Mouse (Mus musculus): ENCODE results near the gene Aifm3. TPM values are rescaled to one million over a fixed set of nuclear protein-coding genes. Genes with fewer than 3 reads are reported as not detected.

Gene Aifm3
- not detected in 2 replicates for polyA plus RNA-seq (2012; ENCODE audit: insufficient read depth, insufficient read length, missing spikeins)

DNA sequence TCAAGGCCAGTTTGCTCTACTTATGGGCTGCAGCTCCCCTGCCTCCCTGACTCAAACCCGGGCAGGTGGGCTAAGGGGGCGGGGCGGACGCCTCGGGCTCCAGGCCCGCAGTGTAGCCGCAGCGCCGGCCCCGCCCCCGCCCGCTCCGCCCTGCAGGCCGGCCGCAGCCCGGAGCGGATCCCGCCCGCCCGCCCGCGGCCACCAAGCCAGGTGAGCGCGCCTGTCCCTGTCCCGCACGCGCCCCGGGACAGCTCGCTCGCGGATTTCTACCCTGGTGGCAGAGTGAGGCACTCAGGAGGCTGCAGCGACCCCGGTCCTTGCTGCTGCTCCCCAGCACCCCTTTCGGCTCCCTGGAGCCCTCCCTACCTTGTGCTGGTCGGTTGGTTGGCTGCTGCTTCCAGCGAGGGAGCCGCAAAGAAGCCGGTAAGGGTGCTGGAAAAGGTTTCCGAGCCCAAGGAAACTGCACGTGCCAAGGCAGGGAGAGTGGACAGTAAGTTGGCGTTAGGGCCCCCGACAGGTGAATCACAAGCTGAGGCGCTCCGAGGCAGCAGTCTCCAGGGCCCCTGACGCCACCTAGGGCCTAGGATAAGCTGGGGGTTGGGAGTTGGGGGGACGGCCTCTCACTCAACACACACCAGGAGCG, at the start of gene Aifm3:
TSS of gene Aifm3 (plus strand) at position 143 of the 643 bp plus-strand sequence.
- Histone ChIP-seq H3K4me3 (ENCODE audit: insufficient read depth, low read depth, low read length) (peak within 1 kb of the TSS; percentile 37), H3K4me1 (ENCODE audit: control insufficient read depth, insufficient read depth, insufficient read length, low read length) (no peaks in the 10 kb centered on the region; the same call in 1 of the 2 replicates), H3K27ac (replicated peaks; ENCODE audit: low read depth, low read length) (no peak within 1 kb of the TSS)

DNA sequence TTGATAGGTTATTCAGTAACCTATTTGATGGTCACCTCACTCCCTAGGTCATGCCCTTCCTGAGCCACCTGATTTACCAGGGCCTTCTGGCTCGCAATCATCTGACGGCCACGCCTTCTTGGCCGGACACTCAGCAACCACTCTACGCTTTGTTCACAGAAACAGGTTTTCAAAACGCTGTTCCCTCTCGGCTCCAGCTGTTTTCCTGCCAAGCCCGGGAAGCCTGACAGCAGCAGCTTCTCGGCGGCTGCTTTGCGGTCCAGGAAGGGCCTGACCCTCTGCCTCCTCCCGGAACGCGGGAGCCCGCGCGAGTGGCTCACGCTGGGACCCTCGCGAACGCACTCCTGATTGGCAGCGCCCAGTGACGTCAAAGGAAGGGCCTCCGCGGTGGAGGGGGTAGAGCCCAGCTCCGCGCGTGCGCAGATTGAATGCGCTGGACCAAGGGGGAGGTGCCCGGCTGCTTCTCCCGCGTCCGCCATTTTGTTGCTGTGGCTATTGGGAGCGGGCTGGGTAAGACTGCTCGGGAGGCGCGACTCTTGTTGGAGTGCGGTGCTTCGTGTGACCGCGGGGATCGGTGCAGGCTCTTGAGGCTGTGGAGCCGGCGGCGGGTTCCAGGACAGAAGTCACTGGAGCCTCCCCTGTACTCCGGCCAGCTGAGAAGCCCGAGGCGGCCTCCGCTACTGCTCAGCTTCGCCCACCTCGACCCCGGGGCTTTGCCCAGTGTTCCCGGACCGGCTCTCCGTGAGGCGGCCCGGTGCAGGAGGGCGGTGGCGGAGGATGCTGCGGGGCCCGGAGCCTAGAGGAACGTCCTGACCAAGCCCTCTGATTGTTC, 37.7 kb upstream of the Aifm3 start, which contains the start of gene Crkl:
TSS of gene Crkl (plus strand) at position 447 of the 832 bp plus-strand sequence.
- Histone ChIP-seq H3K27ac (replicated peaks; ENCODE audit: low read depth, low read length) (peak within 1 kb of the TSS; percentile 85), H3K4me1 (ENCODE audit: control insufficient read depth, insufficient read depth, insufficient read length, low read length) (peaks cover 13% of the 10 kb centered on the region), H3K4me3 (ENCODE audit: insufficient read depth, low read depth, low read length) (peak within 1 kb of the TSS; percentile 93)

DNA sequence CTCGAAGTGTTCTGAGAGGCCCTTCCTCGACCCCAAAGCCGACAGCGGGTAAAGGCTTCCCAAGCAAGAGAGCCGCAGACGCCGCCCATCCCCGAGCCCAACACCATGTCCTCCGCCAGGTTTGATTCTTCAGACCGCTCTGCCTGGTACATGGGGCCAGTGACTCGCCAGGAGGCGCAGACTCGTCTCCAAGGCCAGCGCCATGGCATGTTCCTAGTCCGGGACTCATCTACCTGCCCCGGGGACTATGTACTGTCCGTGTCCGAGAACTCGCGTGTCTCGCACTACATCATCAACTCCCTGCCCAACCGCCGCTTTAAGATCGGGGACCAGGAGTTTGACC, 37.1 kb upstream of the Aifm3 start:
- H3K4me3 ChIP-seq (ENCODE audit: insufficient read depth, low read depth, low read length), result peak overlapping the region; percentile 93
- peak overlapping the region; percentile 73 for H3K27ac ChIP-seq (replicated peaks; ENCODE audit: low read depth, low read length)
- H3K4me1 ChIP-seq (ENCODE audit: control insufficient read depth, insufficient read depth, insufficient read length, low read length), result peaks cover 13% of the 10 kb centered on the region

DNA sequence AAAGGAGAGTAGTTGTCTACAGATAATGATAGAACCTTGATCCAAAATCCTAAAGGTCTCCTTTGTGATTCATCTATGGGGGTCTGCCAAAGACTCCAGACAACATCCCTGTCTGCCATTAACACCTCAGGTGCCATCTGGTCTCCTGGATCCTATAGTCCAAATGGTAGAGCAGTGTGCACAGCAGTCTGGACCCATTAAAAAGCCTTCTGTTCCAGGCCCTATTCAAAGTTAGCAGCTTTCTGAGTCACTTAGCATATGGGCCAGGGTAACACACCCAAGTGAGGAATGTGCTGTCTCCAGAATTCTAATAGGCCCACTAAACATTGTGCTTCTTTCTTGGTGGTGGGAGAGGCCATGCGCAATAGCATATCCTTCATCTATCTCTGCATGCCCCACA, 32.5 kb upstream of the Aifm3 start:
- Histone ChIP-seq H3K4me3 (ENCODE audit: insufficient read depth, low read depth, low read length) (no peak overlapping the region), H3K27ac (replicated peaks; ENCODE audit: low read depth, low read length) (no peak overlapping the region), H3K4me1 (ENCODE audit: control insufficient read depth, insufficient read depth, insufficient read length, low read length) (peaks cover 21% of the 10 kb centered on the region)

DNA sequence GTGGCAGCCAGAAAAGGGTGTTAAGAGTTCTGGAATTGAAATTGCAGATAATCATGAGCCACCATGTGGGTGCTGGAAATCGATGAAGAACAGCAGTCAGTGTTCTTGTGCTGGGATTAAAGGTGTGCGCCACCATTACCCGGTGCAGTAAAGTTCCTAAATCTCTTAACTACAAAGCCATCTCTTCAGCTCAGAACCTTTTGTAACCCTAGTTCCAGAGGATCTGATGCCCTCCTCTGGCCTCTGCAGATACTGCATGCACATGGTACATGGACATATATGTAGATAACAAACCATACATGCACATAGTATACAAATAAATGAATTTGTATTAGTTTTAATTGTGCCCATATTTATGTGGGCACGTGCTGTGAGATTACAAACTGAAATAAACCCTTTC, 29.2 kb upstream of the Aifm3 start:
- H3K4me1 ChIP-seq (ENCODE audit: control insufficient read depth, insufficient read depth, insufficient read length, low read length), result peaks cover 14% of the 10 kb centered on the region
- H3K4me3 ChIP-seq (ENCODE audit: insufficient read depth, low read depth, low read length), result no peak overlapping the region
- H3K27ac ChIP-seq (replicated peaks; ENCODE audit: low read depth, low read length), result no peak overlapping the region

DNA sequence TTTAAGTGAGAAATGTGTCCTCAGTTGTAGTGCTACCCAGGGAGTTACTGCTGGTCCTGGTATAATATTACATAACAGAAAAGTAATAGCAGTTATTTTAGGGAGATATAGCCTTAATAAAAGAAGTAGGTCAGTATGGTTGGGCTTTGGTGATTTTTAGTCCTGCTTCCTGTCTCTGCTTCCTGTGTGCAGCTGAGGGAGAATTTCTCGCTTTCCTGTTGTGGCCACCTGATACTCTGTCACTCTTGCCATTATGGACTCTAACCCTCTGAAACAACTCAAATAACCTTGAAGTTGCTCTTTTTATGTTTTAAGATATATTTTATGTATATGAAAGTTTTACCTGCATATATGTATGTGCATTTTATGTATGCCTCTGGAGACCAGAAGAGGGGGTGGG, 27.8 kb upstream of the Aifm3 start:
- no peak overlapping the region for H3K27ac ChIP-seq (replicated peaks; ENCODE audit: low read depth, low read length)
- H3K4me3 ChIP-seq (ENCODE audit: insufficient read depth, low read depth, low read length), result no peak overlapping the region
- peaks cover 11% of the 10 kb centered on the region for H3K4me1 ChIP-seq (ENCODE audit: control insufficient read depth, insufficient read depth, insufficient read length, low read length)

DNA sequence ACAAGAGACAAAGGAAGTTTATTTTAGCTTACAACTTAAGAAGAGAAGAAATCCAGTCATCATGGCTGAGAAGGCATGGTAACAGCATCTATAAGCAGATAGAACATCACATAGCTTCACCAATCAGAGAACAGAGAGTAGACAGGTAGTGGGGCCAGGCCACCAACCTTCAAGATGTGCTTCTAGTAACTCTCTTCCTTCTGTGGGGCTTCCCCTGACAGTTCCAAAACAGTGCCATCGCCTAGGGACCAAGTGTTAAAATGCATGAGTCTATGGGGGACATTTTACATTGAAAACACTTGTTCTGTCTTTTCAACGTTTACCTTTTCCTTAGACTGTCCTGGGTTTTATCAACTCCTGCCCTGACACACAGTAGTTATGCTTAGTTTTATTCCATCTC, 26.2 kb upstream of the Aifm3 start:
- Histone ChIP-seq H3K4me3 (ENCODE audit: insufficient read depth, low read depth, low read length) (no peak overlapping the region), H3K27ac (replicated peaks; ENCODE audit: low read depth, low read length) (no peak overlapping the region), H3K4me1 (ENCODE audit: control insufficient read depth, insufficient read depth, insufficient read length, low read length) (peaks cover 18% of the 10 kb centered on the region)

DNA sequence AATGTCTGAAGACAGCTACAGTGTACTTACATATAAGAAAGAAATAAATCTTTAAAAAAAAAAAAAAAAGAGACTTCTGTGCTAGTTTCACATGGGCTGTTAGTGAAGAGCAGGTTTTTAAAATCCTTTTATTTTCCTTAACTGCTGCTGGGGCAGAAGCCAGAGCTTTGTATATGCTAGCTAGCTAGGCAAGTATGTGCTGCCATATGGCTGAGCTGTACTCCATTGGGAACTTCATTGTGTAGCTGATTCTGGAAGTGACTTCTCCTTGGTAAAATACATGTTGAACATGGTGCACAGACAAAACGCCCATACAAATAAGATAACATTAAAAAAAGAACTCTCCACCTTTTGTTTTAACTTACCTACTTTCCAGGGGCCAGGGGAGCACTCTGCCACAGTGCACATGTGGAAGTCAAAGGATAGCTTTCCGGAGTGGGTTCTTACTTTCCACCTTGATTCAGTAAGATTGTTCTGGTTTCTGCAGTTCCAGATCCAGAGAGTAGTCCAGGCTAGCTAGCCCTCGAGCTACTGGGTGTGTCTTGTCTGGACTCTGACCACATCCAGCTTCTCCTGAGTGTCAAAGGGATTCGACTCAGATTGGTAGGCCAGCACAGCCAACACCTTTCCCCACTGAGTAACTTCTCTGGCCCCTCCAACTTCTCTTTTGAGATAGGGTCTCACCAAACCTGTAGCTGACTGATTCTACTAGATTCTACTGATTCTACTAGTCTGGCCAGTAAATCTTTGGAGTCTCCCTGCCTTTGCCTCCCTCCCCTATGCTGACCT, 22.3 kb upstream of the Aifm3 start:
- Histone ChIP-seq H3K4me3 (ENCODE audit: insufficient read depth, low read depth, low read length) (no peak overlapping the region), H3K4me1 (ENCODE audit: control insufficient read depth, insufficient read depth, insufficient read length, low read length) (peaks cover 9% of the 10 kb centered on the region; the same call in 1 of the 2 replicates), H3K27ac (replicated peaks; ENCODE audit: low read depth, low read length) (no peak overlapping the region)

DNA sequence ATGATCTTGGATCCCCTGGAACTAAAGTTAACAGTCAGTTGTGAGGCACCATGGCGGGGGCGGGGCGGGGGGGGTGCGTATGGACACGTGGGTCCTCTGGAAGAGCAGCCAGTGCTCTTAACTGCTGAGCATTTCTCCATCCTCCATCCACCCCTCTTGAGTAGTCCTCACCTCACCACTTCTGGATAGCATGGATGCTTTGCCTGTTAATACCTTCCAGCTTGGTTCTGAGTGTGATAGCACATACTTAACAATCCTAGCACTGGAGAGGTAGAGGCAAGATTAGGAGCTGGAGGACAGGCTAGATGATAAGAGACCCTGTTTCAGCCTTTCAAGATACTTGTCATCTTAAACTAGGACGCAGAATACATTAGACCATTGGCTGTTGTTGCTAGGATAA, 16.9 kb upstream of the Aifm3 start:
- H3K4me1 ChIP-seq (ENCODE audit: control insufficient read depth, insufficient read depth, insufficient read length, low read length), result peaks cover 3% of the 10 kb centered on the region; the same call in 1 of the 2 replicates
- H3K27ac ChIP-seq (replicated peaks; ENCODE audit: low read depth, low read length), result no peak overlapping the region
- H3K4me3 ChIP-seq (ENCODE audit: insufficient read depth, low read depth, low read length), result no peak overlapping the region

DNA sequence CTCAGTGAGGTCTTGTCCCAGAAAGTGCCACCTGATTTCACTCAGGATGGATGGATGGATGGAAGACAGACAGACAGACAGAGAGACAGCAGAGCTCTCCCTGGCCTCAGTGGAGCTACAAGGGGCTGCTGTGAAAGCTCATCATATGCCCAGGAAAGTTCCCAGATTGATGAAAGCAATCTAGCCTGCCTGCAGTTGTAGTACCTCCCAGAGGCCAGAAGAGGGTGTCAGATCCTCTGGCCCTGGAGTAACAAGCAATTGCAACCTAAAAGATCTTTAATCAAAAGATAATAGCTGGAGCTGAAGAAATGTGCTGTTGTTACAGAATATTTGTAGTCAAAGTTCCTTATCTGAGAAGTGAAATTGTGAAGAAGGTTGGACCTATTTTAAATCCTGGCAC, 15.3 kb upstream of the Aifm3 start:
- Histone ChIP-seq H3K4me1 (ENCODE audit: control insufficient read depth, insufficient read depth, insufficient read length, low read length) (no peaks in the 10 kb centered on the region; the same call in 1 of the 2 replicates), H3K4me3 (ENCODE audit: insufficient read depth, low read depth, low read length) (no peak overlapping the region), H3K27ac (replicated peaks; ENCODE audit: low read depth, low read length) (no peak overlapping the region)

DNA sequence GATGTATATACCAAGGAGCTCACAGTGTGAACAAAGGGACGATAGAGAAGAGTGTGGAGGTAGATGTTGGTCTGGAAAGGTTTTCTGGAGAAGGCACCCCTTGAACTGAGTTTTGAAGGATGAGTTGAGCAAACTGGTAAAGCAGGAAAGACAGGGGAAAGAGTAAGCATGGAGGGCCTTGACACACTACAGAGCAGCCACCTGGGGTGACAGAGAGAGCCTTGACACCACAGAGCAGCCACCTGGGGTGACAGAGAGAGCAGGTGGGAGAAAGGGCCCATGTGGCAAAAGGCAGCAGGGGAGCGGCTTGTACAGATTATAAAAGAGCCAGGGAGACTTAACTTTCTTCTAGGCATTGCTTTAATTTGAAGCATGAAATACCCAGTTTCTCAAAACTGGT, 14.7 kb upstream of the Aifm3 start:
- no peak overlapping the region for H3K27ac ChIP-seq (replicated peaks; ENCODE audit: low read depth, low read length)
- no peak overlapping the region for H3K4me3 ChIP-seq (ENCODE audit: insufficient read depth, low read depth, low read length)

DNA sequence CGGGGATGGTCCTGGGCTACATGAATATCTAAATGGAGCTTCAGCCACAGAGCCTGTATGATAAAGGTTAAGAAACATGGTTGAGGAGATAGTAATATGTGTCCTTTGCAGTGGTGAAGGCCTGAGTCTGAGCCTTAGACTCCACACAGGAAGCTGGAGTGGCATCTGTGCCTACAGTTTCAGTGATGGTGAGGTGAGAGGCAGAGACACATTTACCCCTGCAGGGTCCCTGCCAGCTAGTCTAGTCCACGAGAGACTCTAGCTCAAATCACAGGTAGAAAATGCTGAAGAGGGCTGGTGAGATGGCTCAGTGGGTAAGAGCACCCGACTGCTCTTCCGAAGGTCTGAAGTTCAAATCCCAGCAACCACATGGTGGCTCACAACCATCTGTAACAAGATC, 14.1 kb upstream of the Aifm3 start:
- no peaks in the 10 kb centered on the region; the same call in 1 of the 2 replicates for H3K4me1 ChIP-seq (ENCODE audit: control insufficient read depth, insufficient read depth, insufficient read length, low read length)
- no peak overlapping the region for H3K27ac ChIP-seq (replicated peaks; ENCODE audit: low read depth, low read length)
- no peak overlapping the region for H3K4me3 ChIP-seq (ENCODE audit: insufficient read depth, low read depth, low read length)

More for the DNA sequence above, 14.7 kb upstream of the Aifm3 start:
- H3K4me1 ChIP-seq (ENCODE audit: control insufficient read depth, insufficient read depth, insufficient read length, low read length), result no peaks in the 10 kb centered on the region; the same call in 1 of the 2 replicates

DNA sequence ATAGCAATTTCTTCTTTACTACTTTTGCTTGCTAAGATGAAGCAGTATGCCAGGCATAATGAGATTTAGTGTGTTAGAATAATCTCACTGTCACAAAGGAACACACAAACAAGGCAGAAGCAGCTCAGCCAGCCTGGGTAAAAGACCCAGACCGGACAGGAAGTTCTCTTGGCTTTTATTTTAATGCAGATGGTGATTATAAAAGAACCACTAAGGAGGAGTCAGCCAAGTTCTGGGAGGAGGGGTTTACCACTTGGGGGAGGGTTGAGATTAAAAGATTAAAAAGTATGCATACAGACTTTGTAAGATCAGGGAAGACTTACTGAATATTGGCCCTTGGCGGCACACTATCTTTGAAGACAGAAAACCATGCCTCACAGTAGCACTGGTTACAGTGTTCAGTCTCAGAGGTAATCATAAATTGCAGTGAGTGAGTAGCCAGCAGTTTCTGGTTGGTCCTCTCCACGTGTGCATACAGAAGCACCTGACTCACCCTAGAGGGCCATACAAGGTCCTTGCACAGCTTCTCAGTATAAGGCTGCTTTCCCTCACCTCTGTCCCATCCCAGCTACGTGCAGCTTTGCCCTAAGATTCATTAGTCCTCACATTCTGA, 11.0 kb upstream of the Aifm3 start:
- no peak overlapping the region for H3K27ac ChIP-seq (replicated peaks; ENCODE audit: low read depth, low read length)
- no peak overlapping the region for H3K4me3 ChIP-seq (ENCODE audit: insufficient read depth, low read depth, low read length)
- H3K4me1 ChIP-seq (ENCODE audit: control insufficient read depth, insufficient read depth, insufficient read length, low read length), result no peaks in the 10 kb centered on the region; the same call in 1 of the 2 replicates

DNA sequence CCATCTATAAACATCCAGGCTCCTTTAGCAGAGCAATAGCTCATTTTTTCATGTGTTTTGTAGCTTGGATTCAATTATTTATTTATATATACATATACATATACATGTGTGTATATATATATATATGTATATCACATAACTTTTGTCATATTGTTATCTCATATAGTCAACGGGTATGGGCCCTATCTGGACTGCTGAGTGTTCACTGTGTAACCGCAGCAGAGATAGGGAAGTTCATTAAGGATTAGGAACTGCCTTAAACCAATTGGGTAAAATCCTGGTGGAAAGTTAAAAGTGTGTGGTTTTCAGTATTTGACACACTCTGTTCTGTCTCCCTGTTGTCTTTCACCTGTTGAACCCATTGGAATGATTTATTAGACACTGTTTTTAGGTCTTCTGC, 7.9 kb upstream of the Aifm3 start:
- H3K27ac ChIP-seq (replicated peaks; ENCODE audit: low read depth, low read length), result no peak overlapping the region
- H3K4me3 ChIP-seq (ENCODE audit: insufficient read depth, low read depth, low read length), result no peak overlapping the region
- no peaks in the 10 kb centered on the region; the same call in 1 of the 2 replicates for H3K4me1 ChIP-seq (ENCODE audit: control insufficient read depth, insufficient read depth, insufficient read length, low read length)

DNA sequence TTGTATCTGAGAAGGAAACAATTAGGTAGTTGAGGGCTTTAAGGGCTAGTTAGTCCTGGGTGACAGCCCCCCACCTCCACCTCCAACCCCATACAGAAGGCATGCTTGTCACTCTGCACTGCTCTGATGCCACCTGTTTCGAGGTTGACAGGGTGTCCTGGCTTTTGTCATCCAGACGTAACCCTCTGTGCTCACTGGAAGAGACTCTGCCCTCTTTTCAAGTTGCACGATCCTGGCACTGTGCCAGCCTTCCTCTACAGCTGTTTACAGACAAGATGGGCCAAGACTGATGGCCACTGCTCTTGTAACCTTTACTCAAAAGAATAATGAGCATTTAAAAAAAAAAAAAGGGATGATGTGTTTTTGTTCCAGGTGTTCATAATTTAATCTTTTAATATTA, 2.9 kb upstream of the Aifm3 start:
- no peak overlapping the region for H3K27ac ChIP-seq (replicated peaks; ENCODE audit: low read depth, low read length)
- H3K4me1 ChIP-seq (ENCODE audit: control insufficient read depth, insufficient read depth, insufficient read length, low read length), result no peaks in the 10 kb centered on the region; the same call in 1 of the 2 replicates
- no peak overlapping the region for H3K4me3 ChIP-seq (ENCODE audit: insufficient read depth, low read depth, low read length)
